Mouse (Mus musculus) spleen, adult 10 weeks (tissue): ENCODE data around the gene A630001G21Rik. TPM values are rescaled to one million over a fixed set of nuclear protein-coding genes. Genes with fewer than 3 reads are reported as not detected.

Source experiments
- polyA plus RNA-seq: library from polyadenylated mRNA; stranded (reverse); fragments of 350-450 nt; fragmentation: Illumina TruSeq; extraction: RNeasy Lipid Tissue Mini Kit (QIAGEN cat#74804); gene quantifications from one replicate; pipeline ENCODE4 v1.2.3, GENCODE M21; 2015; ENCODE audit warnings: low replicate concordance; ENCODE audit not compliant: insufficient read depth

The A630001G21Rik gene
- polyA plus RNA-seq = 187 TPM

GRCm38 (mm10) chr1:85778436-85778835 is at the start of gene A630001G21Rik:
Gene A630001G21Rik, minus strand, starts transcription at chr1:85778643.

GRCm38 (mm10) chr1:85793208-85794105 is 15.0 kb upstream of the A630001G21Rik start, which contains the start of gene Cab39:
Gene Cab39, plus strand, starts transcription at chr1:85793441.

Other genes starting within 250 kb of the A630001G21Rik start
- gene G530012D18Rik, start 203.0 kb downstream of the A630001G21Rik start, polyA plus RNA-seq = not detected
- 279 TPM for gene Sp110, start 179.8 kb downstream of the A630001G21Rik start, polyA plus RNA-seq
- 203 TPM for gene Sp140, start 178.3 kb downstream of the A630001G21Rik start, polyA plus RNA-seq
- gene Sp100, start 128.7 kb downstream of the A630001G21Rik start, polyA plus RNA-seq = 752 TPM
- 113 TPM for gene Cab39, start 14.8 kb upstream of the A630001G21Rik start, polyA plus RNA-seq
- gene Itm2c, start 115.6 kb upstream of the A630001G21Rik start, polyA plus RNA-seq = 53.9 TPM
- 0.17 TPM for gene 4933407L21Rik, start 149.8 kb upstream of the A630001G21Rik start, polyA plus RNA-seq
- 7.1 TPM for gene Gpr55, start 182.4 kb upstream of the A630001G21Rik start, polyA plus RNA-seq
- not detected for gene Spata3, start 238.2 kb upstream of the A630001G21Rik start, polyA plus RNA-seq